Mouse (Mus musculus) liver, adult 2 months (tissue): ENCODE results near the gene Trim44.

ENCODE experiments used
- CTCF ChIP-seq: fragments of 200-500 bp; IDR thresholded peaks from 2 replicates; pipeline ENCODE4 v1.5.1; 2011; ENCODE audit warnings: low read depth, low read length, control low read depth
- POLR2A ChIP-seq: fragments of 200-500 bp; IDR thresholded peaks from 2 replicates; pipeline ENCODE4 v1.6.1; 2011; ENCODE audit warnings: low read length, control low read depth; ENCODE audit not compliant: insufficient read depth; ENCODE audit errors: extremely low read depth

- TF ChIP-seq CTCF (no peak), POLR2A (no peak)
Observed at GRCm38 (mm10) chr2:102372690-102373089, 34.9 kb downstream of the Trim44 start.
